Mouse (Mus musculus) induced T-regulatory cell, adult 2 months (primary cell): ENCODE data around the gene Shkbp1.

Source experiments
- DNase-seq: peaks from one replicate; pipeline ENCODE4 v3.0.0-alpha.2; 2012; ENCODE audit warnings: low read depth

Shkbp1 gene

GRCm38 (mm10) chr7:27333316-27333941 is 22.4 kb downstream of the Shkbp1 start:
- DNase-seq: no peak

- DNase-seq: peak; percentile 93
Observed at GRCm38 (mm10) chr7:27332353-27333199, 23.2 kb downstream of the Shkbp1 start.

GRCm38 (mm10) chr7:27331854-27332253 is 24.0 kb downstream of the Shkbp1 start:
- DNase-seq: no peak

- DNase-seq: no peak
Observed at GRCm38 (mm10) chr7:27331541-27331851, 24.3 kb downstream of the Shkbp1 start.

- DNase-seq: peak; percentile 97
Observed at GRCm38 (mm10) chr7:27330709-27331540, 24.9 kb downstream of the Shkbp1 start.

- DNase-seq: no peak
Observed at GRCm38 (mm10) chr7:27329981-27330380, 25.8 kb downstream of the Shkbp1 start.

- peak; percentile 94 for DNase-seq
Observed at GRCm38 (mm10) chr7:27329326-27329947, 26.4 kb downstream of the Shkbp1 start.

GRCm38 (mm10) chr7:27328648-27329047 is 27.2 kb downstream of the Shkbp1 start:
- no peak for DNase-seq

- DNase-seq: no peak
Observed at GRCm38 (mm10) chr7:27328161-27328560, 27.7 kb downstream of the Shkbp1 start.

GRCm38 (mm10) chr7:27327500-27327899 is 28.3 kb downstream of the Shkbp1 start:
- DNase-seq: no peak

GRCm38 (mm10) chr7:27326101-27326880 is 29.5 kb downstream of the Shkbp1 start:
- no peak for DNase-seq

GRCm38 (mm10) chr7:27325697-27326096 is 30.1 kb downstream of the Shkbp1 start:
- DNase-seq: peak; percentile 46

- DNase-seq: no peak
Observed at GRCm38 (mm10) chr7:27324928-27325327, 30.9 kb downstream of the Shkbp1 start.

GRCm38 (mm10) chr7:27324161-27324560 is 31.7 kb downstream of the Shkbp1 start:
- DNase-seq: no peak

GRCm38 (mm10) chr7:27323001-27323400 is 32.8 kb downstream of the Shkbp1 start:
- no peak for DNase-seq

- DNase-seq: no peak
Observed at GRCm38 (mm10) chr7:27322291-27322690, 33.5 kb downstream of the Shkbp1 start.

- no peak for DNase-seq
Observed at GRCm38 (mm10) chr7:27319411-27319810, 36.4 kb downstream of the Shkbp1 start.

- DNase-seq: no peak
Observed at GRCm38 (mm10) chr7:27315958-27316357, 39.9 kb downstream of the Shkbp1 start.

GRCm38 (mm10) chr7:27314393-27314792 is 41.4 kb downstream of the Shkbp1 start:
- peak; percentile 29 for DNase-seq

- no peak for DNase-seq
Observed at GRCm38 (mm10) chr7:27311651-27312284, 44.1 kb downstream of the Shkbp1 start.

GRCm38 (mm10) chr7:27310996-27311535 is 44.8 kb downstream of the Shkbp1 start:
- DNase-seq: no peak
